Mouse (Mus musculus) layer of hippocampus, adult 11-12 months (tissue): ENCODE results near the gene Hif1an.
A peak's percentile ranks its signal among the peaks of the same experiment; 100 is the strongest.

ENCODE experiments used
- DNase-seq: peaks from one replicate; pipeline ENCODE4 v3.0.0; 2022; ENCODE audit warnings: low spot score

The Hif1an gene

GRCm38 (mm10) chr19:44564006-44564405 is 1.4 kb downstream of the Hif1an start:
- no peak for DNase-seq

- no peak for DNase-seq
These were observed 5.1 kb downstream of the Hif1an start for GRCm38 (mm10) chr19:44567763-44568162.

- no peak for DNase-seq
These were observed 13.6 kb downstream of the Hif1an start for GRCm38 (mm10) chr19:44576275-44576674.

GRCm38 (mm10) chr19:44578038-44578437 is 15.4 kb downstream of the Hif1an start:
- no peak for DNase-seq

- no peak for DNase-seq
These were observed 19.5 kb downstream of the Hif1an start for GRCm38 (mm10) chr19:44582103-44582502.

- peak; percentile 95 for DNase-seq
These were observed 20.1 kb downstream of the Hif1an start for GRCm38 (mm10) chr19:44582638-44583309.

- no peak for DNase-seq
These were observed 25.4 kb downstream of the Hif1an start for GRCm38 (mm10) chr19:44588036-44588435.

- no peak for DNase-seq
These were observed 27.1 kb downstream of the Hif1an start for GRCm38 (mm10) chr19:44589591-44590223.

- no peak for DNase-seq
These were observed 28.3 kb downstream of the Hif1an start for GRCm38 (mm10) chr19:44590992-44591391.

GRCm38 (mm10) chr19:44591638-44592037 is 29.0 kb downstream of the Hif1an start:
- no peak for DNase-seq

GRCm38 (mm10) chr19:44594180-44594579 is 31.5 kb downstream of the Hif1an start:
- DNase-seq: no peak

- DNase-seq: peak; percentile 37
These were observed 55.5 kb downstream of the Hif1an start for GRCm38 (mm10) chr19:44618166-44618565.
